Comparison of ENCODE assay signal across 23 mouse cellular contexts in genomic region chr15:91924542-91924941, GRCm38 (mm10).
"Had no signal": no experiment of that assay in that cellular context is flagged by ENCODE, and none has a peak within 500 bp of the region (broad histone marks: within the 10 kb centered on the region; RNA-seq: fewer than 3 reads in every experiment).

No protein-coding gene starts in this region.

- H3K27ac ChIP-seq: kidney, postnatal 0 days; limb, embryonic 10.5 days; limb, embryonic 13.5 days; liver, embryonic 12.5 days; liver, embryonic 15.5 days; lung, embryonic 15.5 days; midbrain, embryonic 15.5 days; stomach, postnatal 0 days had no signal

- DNase-seq: kidney, adult 2 months; kidney, postnatal 25 days; layer of hippocampus, postnatal 36 days; liver; lung, adult 18-20 months; lung, postnatal 10 days; lung, postnatal 36 days; right cerebral cortex, adult 18-20 months; right cerebral cortex, postnatal 14 days; right cerebral cortex, postnatal 4 days; thymus, adult 2 months; thymus, postnatal 14 days; thymus, postnatal 4 days had no signal

- H3K36me3 ChIP-seq: limb, embryonic 10.5 days; limb, embryonic 13.5 days; liver, embryonic 12.5 days; liver, embryonic 15.5 days; lung, embryonic 15.5 days; midbrain, embryonic 15.5 days had no signal

- H3K4me1 ChIP-seq: limb, embryonic 10.5 days; liver, embryonic 12.5 days; liver, embryonic 15.5 days; lung, embryonic 15.5 days; megakaryocyte, embryonic 14.5 days; midbrain, embryonic 15.5 days had no signal

- ATAC-seq: liver, embryonic 12.5 days; midbrain, embryonic 15.5 days had no signal

- H3K9me3 ChIP-seq: limb, embryonic 10.5 days; limb, embryonic 13.5 days; liver, embryonic 12.5 days; liver, embryonic 15.5 days; lung, embryonic 15.5 days; midbrain, embryonic 15.5 days had no signal

- H3K4me2 ChIP-seq: limb, embryonic 13.5 days; liver, embryonic 12.5 days; liver, embryonic 15.5 days; lung, embryonic 15.5 days; midbrain, embryonic 11.5 days; midbrain, embryonic 15.5 days had no signal

- H3K4me3 ChIP-seq: limb, embryonic 10.5 days; limb, embryonic 13.5 days; liver, embryonic 12.5 days; liver, embryonic 15.5 days; lung, embryonic 15.5 days; megakaryocyte, embryonic 14.5 days; midbrain, embryonic 15.5 days had no signal

- H3K27me3 ChIP-seq: limb, embryonic 13.5 days; liver, embryonic 12.5 days; liver, embryonic 15.5 days; lung, embryonic 15.5 days; megakaryocyte, embryonic 14.5 days; midbrain, embryonic 15.5 days had no signal

- H3K9ac ChIP-seq: limb, embryonic 13.5 days; liver, embryonic 12.5 days; liver, embryonic 15.5 days; lung, embryonic 15.5 days; midbrain, embryonic 15.5 days had no signal
